Mouse (Mus musculus) lung, adult 2 months (tissue): ENCODE measurements around the gene Snx32.

Source experiments
- CTCF ChIP-seq: fragments of 200-500 bp; IDR thresholded peaks from 2 replicates; pipeline ENCODE4 v1.5.1; 2011; ENCODE audit warnings: mild to moderate bottlenecking, low read length, control low read depth; ENCODE audit not compliant: insufficient read depth
- POLR2A ChIP-seq: fragments of 200-500 bp; IDR thresholded peaks from 2 replicates; pipeline ENCODE4 v1.6.1; 2011; ENCODE audit warnings: low read depth, mild to moderate bottlenecking, control low read depth, low read length, borderline replicate concordance; ENCODE audit errors: extremely low read depth

- TF ChIP-seq POLR2A: no peak
- no peak for TF ChIP-seq CTCF
Observed at GRCm38 (mm10) chr19:5559229-5559628, 48.9 kb upstream of the Snx32 start.
